Mouse (Mus musculus) cerebellum, adult 2 months (tissue): ENCODE data around the gene Iqsec1. TPM values are rescaled to one million over a fixed set of nuclear protein-coding genes. Genes with fewer than 3 reads are reported as not detected.
"Not testable (repeated sequence)": the region's sequence is repeated elsewhere in the genome, so short reads cannot be mapped to it uniquely, and the experiment has no call there.

Source experiments
- DNase-seq, 2 experiments: peaks; one replicate each; pipeline ENCODE4 v3.0.0; 2021
- H3K27ac ChIP-seq: fragments of 200-500 bp; 2 replicates; pipeline ENCODE4 v1.5.1; 2012; ENCODE audit warnings: low read length, control low read depth, inconsistent platforms; ENCODE audit not compliant: insufficient read depth
- H3K27me3 ChIP-seq: fragments of 200-500 bp; 2 replicates; pipeline ENCODE4 v1.6.1; 2012; ENCODE audit warnings: inconsistent platforms, mild to moderate bottlenecking, low read length, moderate library complexity; ENCODE audit not compliant: control insufficient read depth, insufficient read depth
- H3K4me1 ChIP-seq: fragments of 200-500 bp; 2 replicates; pipeline ENCODE4 v1.6.1; 2011; ENCODE audit warnings: low read length; ENCODE audit not compliant: control insufficient read depth, insufficient read depth
- H3K4me3 ChIP-seq: fragments of 200-500 bp; replicated peaks from 2 replicates; pipeline ENCODE3; 2011; ENCODE audit warnings: mild to moderate bottlenecking, low read depth, low read length, control low read depth; ENCODE audit not compliant: insufficient read depth
- CTCF ChIP-seq: fragments of 200-500 bp; IDR thresholded peaks from 2 replicates; pipeline ENCODE4 v1.5.1; 2011; ENCODE audit warnings: low read depth, mild to moderate bottlenecking, control low read depth, low read length, moderate library complexity, borderline replicate concordance; ENCODE audit not compliant: insufficient read depth
- POLR2A ChIP-seq: fragments of 200-500 bp; IDR thresholded peaks from 2 replicates; pipeline ENCODE4 v1.6.1; 2011; ENCODE audit warnings: low read length, control low read depth, borderline replicate concordance; ENCODE audit not compliant: insufficient read depth
- WGBS: fragments of 180-500 bp; shearing (Covaris S2); methylation state at CpG from one replicate; pipeline ENCODE4 v1.1.7; 2018; 5-methylcytosine and 5-hydroxymethylcytosine counted together
- polyA plus RNA-seq: library from polyadenylated mRNA; depleted of rRNA; stranded (reverse); fragments of >200 nt; gene quantifications from 2 replicates; pipeline ENCODE4 v1.2.3, GENCODE M21; 2012

The Iqsec1 gene
- polyA plus RNA-seq, 1 experiment: 249 TPM

GRCm38 (mm10) chr6:90648391-90648790, 340.1 kb downstream of the Iqsec1 start:
- no peak for DNase-seq
- Histone ChIP-seq H3K27me3 (no peaks in the 10 kb centered on the region), H3K4me1 (no peaks in the 10 kb centered on the region), H3K4me3 (no peak overlapping the region), H3K27ac (no peak overlapping the region)
- WGBS: 95% methylated on average over 6 of the region's 6 CpGs
- TF ChIP-seq POLR2A: no peak

DNA sequence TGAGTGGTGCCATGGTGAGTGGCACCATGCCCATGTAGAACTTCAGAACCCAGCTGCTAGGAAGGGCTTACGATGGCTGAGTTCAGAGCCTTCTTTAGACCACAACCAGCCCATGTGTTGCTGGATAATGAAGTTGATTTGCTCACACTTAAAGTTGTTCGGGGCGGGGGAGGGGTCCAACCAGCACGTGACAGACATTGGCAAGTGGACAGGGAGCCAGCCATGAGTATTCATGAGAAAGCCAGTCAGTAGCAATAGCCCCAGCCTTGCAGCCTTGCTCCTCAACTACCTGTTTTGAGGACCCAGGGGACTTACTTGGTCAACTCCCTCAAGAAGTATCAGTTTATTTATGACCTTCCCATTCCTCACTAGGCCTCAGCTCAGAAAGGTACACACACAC, 343.5 kb downstream of the Iqsec1 start:
- no peaks in the 10 kb centered on the region for H3K4me1 ChIP-seq
- no peak overlapping the region for H3K27ac ChIP-seq
- no peaks in the 10 kb centered on the region for H3K27me3 ChIP-seq
- 39% methylated on average over 4 of the region's 4 CpGs for WGBS
- TF ChIP-seq CTCF (no peak), POLR2A (no peak)
- no peak overlapping the region for H3K4me3 ChIP-seq
- DNase-seq: no peak

- H3K27ac ChIP-seq: no peak overlapping the region
- TF ChIP-seq POLR2A: no peak
- no peak for TF ChIP-seq CTCF
- 90% methylated on average over 3 of the region's 3 CpGs for WGBS
These were observed 345.4 kb downstream of the Iqsec1 start for GRCm38 (mm10) chr6:90643057-90643456.

GRCm38 (mm10) chr6:90635611-90636010, 352.9 kb downstream of the Iqsec1 start:
- Histone ChIP-seq H3K4me3 (no peak overlapping the region), H3K4me1 (0 out of 2 replicates have a peak, but pooled peaks cover 6% of the 10 kb centered on the region), H3K27me3 (no peaks in the 10 kb centered on the region), H3K27ac (no peak overlapping the region)
- TF ChIP-seq POLR2A (no peak), CTCF (no peak)
- DNase-seq: no peak
- WGBS: 92% methylated on average over 3 of the region's 3 CpGs

More at GRCm38 (mm10) chr6:90643057-90643456, 345.4 kb downstream of the Iqsec1 start:
- Histone ChIP-seq H3K4me1 (no peaks in the 10 kb centered on the region), H3K4me3 (no peak overlapping the region), H3K27me3 (no peaks in the 10 kb centered on the region)
- DNase-seq: no peak

- TF ChIP-seq CTCF (no peak), POLR2A (no peak)
- 90% methylated on average over 4 of the region's 4 CpGs for WGBS
These were observed 353.4 kb downstream of the Iqsec1 start for GRCm38 (mm10) chr6:90635081-90635480.

DNA sequence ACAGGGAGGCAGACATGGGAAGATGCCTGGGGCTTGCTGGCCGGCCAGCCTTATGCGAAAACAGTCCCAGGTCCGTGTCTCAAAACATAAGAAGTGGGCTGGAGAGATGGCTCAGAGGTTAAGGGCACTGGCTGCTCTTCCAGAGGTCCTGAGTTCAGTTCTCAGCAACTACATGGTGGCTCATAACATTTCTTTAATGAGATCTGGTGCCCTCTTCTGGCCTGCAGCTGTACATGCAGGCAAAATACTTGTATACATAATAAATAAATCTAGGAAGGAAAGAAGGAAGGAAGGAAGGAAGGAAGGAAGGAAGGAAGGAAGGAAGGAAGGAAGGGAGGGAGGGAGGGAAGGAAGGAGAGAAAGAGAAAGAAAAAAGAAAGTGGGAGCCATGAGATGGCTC, 356.0 kb downstream of the Iqsec1 start:
- not testable (repeated sequence) for H3K4me1 ChIP-seq, H3K4me3 ChIP-seq, H3K27me3 ChIP-seq, DNase-seq, H3K27ac ChIP-seq
- 89% methylated on average over 3 of the region's 3 CpGs for WGBS

More at GRCm38 (mm10) chr6:90635081-90635480, 353.4 kb downstream of the Iqsec1 start:
- Histone ChIP-seq H3K27ac (no peak overlapping the region), H3K4me3 (no peak overlapping the region), H3K4me1 (0 out of 2 replicates have a peak, but pooled peaks cover 6% of the 10 kb centered on the region), H3K27me3 (no peaks in the 10 kb centered on the region)
- no peak for DNase-seq

DNA sequence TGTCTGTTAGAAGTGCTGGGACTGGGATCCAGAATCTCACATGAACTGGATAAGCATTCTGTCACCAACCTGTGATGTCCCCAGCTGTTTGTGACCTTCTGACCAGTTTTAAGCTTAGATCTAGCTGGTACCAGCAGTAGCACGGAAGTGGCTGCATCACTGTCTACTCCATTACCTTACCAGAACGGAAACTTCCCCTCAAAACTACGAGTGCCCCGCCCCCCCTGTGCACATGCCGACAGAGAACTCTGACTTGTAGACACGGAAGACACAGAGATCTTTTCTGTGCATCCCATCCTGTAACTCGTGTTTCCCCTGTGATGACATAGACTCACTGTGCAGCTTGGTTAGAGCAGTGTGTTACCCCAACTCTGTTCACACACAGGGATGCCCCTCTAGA, 358.1 kb downstream of the Iqsec1 start:
- Histone ChIP-seq H3K4me3 (no peak overlapping the region), H3K27me3 (no peaks in the 10 kb centered on the region), H3K4me1 (0 out of 2 replicates have a peak, but pooled peaks cover 6% of the 10 kb centered on the region), H3K27ac (no peak overlapping the region)
- 91% methylated on average over 7 of the region's 7 CpGs for WGBS
- DNase-seq: no peak
- TF ChIP-seq POLR2A (no peak), CTCF (no peak)

GRCm38 (mm10) chr6:90629506-90629905, 359.0 kb downstream of the Iqsec1 start:
- no peak for DNase-seq
- Histone ChIP-seq H3K4me1 (0 out of 2 replicates have a peak, but pooled peaks cover 2% of the 10 kb centered on the region), H3K27ac (no peak overlapping the region), H3K27me3 (no peaks in the 10 kb centered on the region), H3K4me3 (no peak overlapping the region)
- WGBS: 92% methylated on average over 6 of the region's 6 CpGs
- TF ChIP-seq CTCF: no peak
- TF ChIP-seq POLR2A: no peak
